15 mouse cellular contexts compared by ENCODE assay signal in the genomic region with DNA sequence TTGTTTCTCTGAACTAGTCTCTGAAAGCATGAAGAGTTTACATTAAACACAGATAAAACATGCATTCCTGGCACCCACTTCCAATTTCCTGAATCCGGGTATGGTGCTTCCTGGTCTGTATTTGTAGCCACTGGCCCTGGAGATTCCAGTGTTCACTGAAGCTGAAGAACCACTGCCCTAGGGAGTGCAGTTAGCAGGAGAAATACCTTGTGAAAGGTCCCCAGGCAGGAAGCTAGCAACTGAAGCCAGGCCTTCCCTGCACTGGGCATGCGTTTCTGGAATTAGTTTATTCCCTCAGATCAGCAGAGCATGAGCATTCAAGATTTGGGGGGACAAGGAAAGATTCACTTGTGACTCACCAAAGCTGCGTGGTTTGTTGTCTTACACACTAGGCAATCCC. TPM values are rescaled to one million over a fixed set of nuclear protein-coding genes. Genes with fewer than 3 reads are reported as not detected.
"Had no signal": no experiment of that assay in that cellular context is flagged by ENCODE, and none has a peak within 500 bp of the region (broad histone marks: within the 10 kb centered on the region; RNA-seq: fewer than 3 reads in every experiment).

No protein-coding gene starts in this region.

- H3K9me3 ChIP-seq: limb, embryonic 10.5 days; liver, embryonic 15.5 days; midbrain, embryonic 15.5 days; neural tube, embryonic 12.5 days had no signal

- ATAC-seq: inflammation-experienced regulatory T-cells, adult 6 months; midbrain, embryonic 15.5 days had no signal

- H3K27me3 ChIP-seq: liver, embryonic 15.5 days; megakaryocyte, embryonic 14.5 days; midbrain, embryonic 15.5 days; neural tube, embryonic 12.5 days had no signal

- H3K36me3 ChIP-seq: limb, embryonic 10.5 days; liver, embryonic 15.5 days; midbrain, embryonic 15.5 days; neural tube, embryonic 12.5 days had no signal

- H3K4me2 ChIP-seq: liver, embryonic 11.5 days; liver, embryonic 15.5 days; midbrain, embryonic 11.5 days; midbrain, embryonic 15.5 days; neural tube, embryonic 12.5 days had no signal

- DNase-seq: lung, adult 2 months; lung, postnatal 10 days had no signal

- H3K4me1 ChIP-seq: limb, embryonic 10.5 days; liver, embryonic 15.5 days; megakaryocyte, embryonic 14.5 days; midbrain, embryonic 15.5 days; neural tube, embryonic 12.5 days had no signal

- H3K9ac ChIP-seq: liver, embryonic 15.5 days; midbrain, embryonic 15.5 days; neural tube, embryonic 12.5 days had no signal

- H3K27ac ChIP-seq: left cerebral cortex, adult 2 months; limb, embryonic 10.5 days; liver, embryonic 15.5 days; macrophage; midbrain, embryonic 15.5 days; neural tube, embryonic 12.5 days; stomach, postnatal 0 days had no signal

- H3K4me3 ChIP-seq: left cerebral cortex, adult 2 months; limb, embryonic 10.5 days; liver, embryonic 15.5 days; megakaryocyte, embryonic 14.5 days; midbrain, embryonic 15.5 days; neural tube, embryonic 12.5 days had no signal

RNA-seq across cellular contexts. Expression of a gene that starts 8.8 kb away (rescaled TPM):
- polyA plus RNA-seq: inflammation-experienced regulatory T-cells, adult 6 months; large intestine, adult 2 months; limb, embryonic 10.5 days; limb, embryonic 14.5 days; liver, embryonic 11.5 days; liver, embryonic 15.5 days; lung, adult 2 months; macrophage; midbrain, embryonic 11.5 days; midbrain, embryonic 15.5 days; neural tube, embryonic 12.5 days; stomach, postnatal 0 days had no signal
